Mouse (Mus musculus): ENCODE results near the gene St8sia1.

St8sia1 gene

GRCm38 (mm10) chr6:142814495-142814921 lies 149.7 kb downstream of the St8sia1 start:
- DNase-seq, result peak; percentile 93

DNA sequence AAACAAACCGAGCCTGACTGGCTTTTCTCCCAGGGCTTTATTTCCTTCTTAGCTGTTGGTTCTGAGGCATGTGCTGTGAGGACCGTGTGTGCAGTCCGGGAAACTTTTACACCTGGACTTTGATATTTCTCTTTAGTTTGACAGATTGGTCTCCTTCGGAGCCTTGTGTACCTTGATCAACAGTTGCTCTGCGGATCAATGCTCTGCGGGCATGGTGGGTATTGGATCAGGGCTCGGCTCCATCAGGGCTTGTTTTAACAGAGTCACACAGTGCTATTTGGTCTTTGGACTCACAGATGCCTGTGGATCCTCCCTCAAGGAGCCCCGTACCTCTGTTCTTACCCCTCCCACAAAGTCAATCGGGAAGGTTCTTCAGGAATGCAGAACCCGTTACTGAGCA lies 150.2 kb downstream of the St8sia1 start:
- DNase-seq, result no peak

GRCm38 (mm10) chr6:142812969-142813368 lies 151.3 kb downstream of the St8sia1 start:
- no peak for DNase-seq

DNA sequence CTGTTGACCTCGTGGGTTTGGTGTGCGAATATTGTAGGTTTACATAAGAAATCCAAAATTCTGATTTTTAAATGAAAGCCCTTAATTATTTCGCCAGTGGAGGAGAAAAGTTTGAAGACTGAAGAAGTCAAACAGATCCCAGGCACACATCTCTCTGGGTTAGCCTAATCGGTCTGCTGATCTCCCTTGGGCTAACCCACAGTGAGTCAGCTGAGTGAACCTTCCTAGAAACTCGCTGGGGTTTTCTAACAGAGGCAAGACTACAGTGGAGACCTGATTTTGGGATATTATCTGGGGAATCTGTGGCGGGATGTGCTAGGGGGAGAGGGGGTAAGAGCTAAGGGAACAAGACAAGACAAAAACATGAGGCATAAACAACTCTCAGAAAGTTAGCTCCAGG lies 154.0 kb downstream of the St8sia1 start:
- DNase-seq, result no peak

GRCm38 (mm10) chr6:142809373-142810098 lies 154.7 kb downstream of the St8sia1 start:
- DNase-seq, result no peak

DNA sequence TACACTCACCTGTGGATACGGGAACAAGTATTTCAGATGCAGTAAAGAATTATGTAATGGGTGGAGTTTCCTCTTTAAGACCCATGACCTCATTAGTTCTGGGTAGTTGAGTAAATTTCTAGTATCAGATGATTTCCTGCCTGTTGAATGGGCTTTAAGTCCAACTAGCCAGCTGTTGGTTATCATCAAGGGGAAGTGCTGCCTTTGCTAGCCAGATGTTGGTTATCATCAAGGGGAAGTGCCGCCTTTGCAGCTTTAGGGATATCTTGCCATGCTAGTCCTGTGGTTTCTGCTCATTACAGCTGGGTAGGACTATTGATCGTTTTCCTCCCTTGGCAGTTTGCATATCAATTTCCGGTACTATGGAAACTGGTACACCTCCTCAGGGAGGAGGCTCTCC lies 157.9 kb downstream of the St8sia1 start:
- no peak for DNase-seq

GRCm38 (mm10) chr6:142804402-142804801 lies 159.8 kb downstream of the St8sia1 start, which contains the start of gene Sult6b2:
TSS of gene Sult6b2 (minus strand) at chr6:142804502.
- no peak for DNase-seq

DNA sequence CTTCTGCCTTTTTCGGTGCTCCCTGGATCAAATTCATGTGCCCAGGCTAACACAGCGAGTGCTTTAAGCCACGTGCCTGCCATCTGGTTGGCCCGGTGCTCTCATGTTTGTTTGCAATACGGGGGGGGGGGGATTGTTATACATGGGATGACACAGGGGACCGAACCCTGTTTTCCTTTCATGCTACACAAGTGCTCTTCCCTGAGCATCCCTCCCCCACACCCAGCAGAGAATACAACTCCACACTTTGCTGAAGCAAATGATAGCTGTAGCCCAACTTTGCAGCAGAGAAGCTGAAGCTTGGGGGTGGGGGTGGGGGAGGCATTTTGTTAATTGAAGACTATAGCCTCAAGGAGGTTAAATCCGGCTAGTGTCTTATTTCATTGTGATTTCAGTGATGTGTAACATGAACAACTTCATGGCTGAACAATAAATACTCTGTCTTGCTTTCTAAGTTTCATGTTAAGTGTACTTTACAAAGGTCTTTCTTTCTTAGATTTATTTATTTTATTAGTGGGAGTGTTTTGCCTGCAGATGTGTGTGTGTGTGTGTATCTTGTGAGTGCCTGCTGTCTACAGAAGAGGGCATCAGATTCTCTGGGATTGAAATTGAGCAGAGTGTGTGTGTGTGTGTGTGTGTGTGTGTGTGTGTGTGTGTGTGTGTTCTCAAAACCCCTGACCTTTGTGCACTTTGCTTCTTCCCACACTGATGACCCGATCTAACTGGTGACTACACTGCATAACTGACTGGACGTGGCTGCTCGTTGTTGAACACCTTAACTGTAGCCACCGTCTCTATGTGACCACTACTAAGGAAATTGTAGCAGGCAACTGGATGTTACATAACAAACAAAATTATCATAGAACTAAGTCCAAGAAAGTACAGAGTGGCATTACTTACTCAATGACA lies 161.4 kb downstream of the St8sia1 start:
- no peak for DNase-seq

DNA sequence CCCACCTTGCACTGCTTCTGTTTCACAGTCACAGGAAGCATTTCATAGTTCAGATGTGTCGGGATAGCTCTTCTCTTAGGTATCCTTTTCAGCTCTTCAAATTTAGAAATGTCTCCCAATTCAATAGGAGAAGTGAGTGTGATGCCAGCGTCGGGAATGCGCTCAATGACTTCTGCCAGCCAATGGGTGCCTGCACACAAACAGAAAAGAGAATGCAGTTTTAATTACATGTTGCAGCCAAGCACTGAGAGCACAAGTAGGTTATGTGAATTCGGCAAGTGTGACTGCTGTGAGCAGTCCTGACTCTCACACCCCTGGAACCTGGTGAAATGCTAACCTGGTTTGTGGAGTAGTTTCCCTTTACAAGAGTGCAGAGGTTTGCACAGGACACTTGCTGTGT lies 162.6 kb downstream of the St8sia1 start:
- no peak for DNase-seq

DNA sequence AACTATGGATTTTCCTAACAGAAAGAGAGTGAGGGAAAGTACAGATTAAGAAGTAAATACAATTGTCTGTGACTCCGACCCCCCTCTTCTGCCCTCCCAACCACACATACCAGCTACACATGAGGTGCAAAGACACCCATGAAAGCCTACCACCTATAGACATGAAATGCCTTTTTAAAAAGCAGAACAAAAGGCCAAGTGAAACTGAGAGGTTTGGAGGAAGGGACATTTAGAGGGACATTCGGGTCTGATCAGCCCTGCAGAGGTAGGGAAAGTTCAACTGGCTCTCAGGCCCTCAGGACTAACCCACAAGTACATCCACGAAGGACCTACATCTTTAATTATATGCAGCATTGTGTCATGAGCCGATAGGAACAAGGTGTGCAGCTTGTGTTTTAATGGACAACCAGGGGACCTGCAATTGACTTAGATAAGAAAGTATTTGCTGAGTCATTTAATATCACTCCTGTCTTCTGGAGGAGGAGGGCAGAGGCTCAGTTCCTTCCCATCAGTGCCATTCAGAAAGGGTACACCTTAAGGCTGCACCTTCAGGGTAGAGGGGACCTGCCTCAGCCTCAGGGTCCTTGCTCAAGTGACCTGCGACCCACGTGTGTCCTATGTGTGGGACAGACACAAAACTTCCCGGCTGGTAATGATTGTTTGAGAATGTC lies 164.4 kb downstream of the St8sia1 start:
- no peak for DNase-seq

- DNase-seq, result no peak
Observed at GRCm38 (mm10) chr6:142798837-142799236, 165.4 kb downstream of the St8sia1 start.

DNA sequence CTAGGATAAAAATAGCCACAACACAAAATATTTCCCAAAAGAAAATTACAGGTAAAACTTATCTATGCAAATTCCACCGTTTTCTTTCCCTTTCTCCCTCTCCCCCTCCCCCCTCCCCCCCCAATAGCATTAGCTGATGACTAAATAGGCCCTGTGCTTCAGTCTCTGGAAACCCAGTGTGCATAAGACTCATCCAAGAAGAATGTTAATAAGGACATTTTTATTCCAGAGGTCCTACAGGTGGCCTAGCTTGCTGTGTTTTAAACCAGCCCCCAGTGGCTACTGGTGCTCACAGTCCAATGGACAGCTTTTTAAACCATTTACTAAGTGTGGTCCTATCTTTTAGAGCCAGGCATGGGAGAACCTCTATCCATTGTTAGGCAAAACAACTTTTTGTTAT lies 166.3 kb downstream of the St8sia1 start:
- no peak for DNase-seq

DNA sequence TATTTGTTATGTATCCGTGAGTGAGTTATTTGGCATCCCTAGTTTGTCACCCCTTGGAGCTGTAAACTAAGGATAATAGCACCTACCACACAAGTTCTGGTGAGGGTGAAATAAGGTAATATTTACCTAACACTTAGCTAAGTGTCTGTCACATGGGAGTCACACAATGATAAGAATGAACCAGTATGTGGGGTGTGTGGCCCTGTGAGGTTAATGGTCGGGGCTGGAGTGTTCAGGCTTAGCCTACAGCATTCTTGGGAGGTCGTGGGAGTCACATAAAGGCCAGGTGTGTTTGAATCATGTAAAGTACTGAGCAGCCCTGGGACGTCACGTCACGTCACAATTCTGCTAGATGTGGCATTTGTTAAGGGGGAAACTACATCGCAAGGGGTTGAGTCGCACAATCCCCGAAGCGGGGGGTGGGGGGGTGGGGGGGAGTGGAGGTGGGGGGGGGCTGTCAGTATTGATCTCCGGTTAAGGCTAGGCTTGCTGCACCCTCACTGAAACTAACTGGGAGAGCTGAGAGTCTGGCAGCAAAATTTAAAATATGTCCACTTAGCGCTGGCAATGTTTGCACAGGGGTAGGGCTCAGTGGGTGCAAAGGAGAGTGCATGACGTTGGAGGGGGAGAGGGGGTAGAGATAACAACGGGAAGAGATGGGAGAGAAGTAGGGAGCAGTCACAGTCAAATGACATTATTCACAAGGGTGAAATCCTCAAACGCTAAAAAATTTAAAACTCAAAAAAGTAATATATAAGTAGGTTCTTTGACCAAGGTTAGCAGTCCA lies 168.4 kb downstream of the St8sia1 start:
- no peak for DNase-seq

GRCm38 (mm10) chr6:142795087-142795486 lies 169.2 kb downstream of the St8sia1 start:
- no peak for DNase-seq

DNA sequence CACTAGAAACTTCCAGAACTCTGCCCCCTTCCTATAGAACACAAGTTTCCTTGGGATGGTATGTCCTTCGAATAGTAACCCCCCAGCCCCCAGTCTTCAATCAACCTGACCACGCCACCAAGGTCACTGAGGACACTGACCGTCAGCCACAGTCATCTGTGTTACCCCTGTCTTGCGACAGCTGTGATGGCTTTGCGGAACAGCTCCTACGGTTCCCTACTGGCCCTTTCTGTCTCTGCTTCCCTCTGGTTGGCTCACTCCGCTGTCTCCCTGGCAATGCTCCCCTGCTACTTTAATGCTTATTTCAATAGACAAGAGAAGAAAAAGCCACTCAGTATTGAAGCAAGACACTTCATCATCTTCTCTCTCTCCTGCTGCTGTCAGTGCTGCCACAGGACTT lies 170.8 kb downstream of the St8sia1 start:
- peak; percentile 51 for DNase-seq

- no peak for DNase-seq
Observed at GRCm38 (mm10) chr6:142792241-142792968, 171.8 kb downstream of the St8sia1 start.

DNA sequence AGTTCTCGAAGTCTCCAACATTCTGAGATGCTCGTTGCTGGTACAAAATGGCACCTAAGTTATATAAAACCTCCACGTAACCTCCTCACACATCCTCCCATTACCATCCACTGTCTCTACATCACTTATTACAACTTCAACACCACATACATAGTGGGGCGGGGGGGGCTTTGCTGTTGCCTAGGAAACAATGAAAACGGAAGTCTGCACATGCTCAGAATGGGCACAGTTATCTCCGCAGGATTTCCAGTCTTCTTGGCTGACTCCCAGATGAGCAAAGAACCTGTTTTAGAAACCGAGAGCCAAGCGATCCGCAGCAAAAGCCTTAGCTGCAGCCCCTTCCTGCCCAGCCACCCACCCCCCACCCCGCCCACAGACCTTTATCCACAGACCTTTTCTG lies 174.5 kb downstream of the St8sia1 start:
- no peak for DNase-seq

DNA sequence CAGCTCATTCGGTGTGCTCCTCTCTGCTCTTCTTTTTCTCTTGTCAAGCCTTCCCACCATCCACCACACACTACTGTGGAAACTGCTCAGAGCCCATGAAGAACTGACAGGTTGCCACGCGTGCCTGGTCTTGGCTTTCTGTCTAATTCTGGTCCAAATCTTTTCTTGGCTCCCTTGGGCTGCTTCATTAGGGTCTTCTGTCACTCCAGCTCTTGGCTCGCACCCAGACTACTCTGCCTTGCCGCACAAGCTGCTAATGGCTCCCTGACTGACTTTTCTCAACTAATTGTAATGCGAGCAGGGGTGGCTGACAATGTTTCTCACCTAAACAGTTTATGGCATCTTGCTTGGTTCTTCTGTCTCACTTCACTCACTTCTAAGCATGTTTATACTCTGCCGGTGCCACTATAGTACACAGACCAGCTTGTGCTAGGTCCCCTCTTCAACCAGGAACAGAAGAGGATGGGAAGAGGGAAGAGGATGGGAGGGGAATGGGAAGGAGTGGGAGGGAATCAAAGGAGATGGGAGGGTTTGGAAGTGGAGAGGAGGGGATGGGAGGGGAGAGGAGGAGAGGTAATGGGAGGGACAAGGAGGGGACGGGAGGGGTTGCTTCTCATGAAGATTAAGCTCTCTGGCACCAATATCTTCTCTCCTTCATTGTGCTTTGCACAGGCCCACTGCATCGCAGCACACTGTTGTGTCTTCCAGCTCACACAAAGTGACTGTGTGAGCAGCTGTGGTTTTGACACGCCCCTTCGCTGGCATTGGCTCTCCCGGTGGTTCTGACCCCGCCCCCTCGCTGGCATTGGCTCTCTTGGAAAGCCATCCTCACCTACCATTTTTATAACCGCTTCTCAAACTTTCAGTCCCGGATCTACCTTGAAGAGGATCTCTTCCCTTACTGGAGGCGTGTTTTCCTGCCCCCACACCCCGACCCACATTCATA lies 175.9 kb downstream of the St8sia1 start:
- peak; percentile 28 for DNase-seq

DNA sequence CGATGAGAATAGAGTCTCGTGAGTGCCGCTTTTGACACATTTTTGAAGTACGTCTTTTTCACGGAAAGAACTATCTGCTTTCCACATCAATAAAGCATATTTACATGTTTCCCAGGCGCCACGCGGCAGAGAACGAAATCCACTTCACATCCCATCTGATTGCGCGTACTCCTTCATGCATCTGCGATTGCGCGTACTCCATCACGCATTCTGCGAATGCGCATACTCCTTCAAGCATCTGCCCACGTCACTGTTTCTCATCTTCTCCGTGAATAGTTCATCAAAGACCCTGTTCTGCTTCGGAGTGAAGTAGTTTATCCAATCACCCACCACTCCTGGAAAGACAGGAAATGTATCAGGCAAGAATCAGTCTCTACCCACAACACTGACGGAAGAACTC lies 178.1 kb downstream of the St8sia1 start:
- no peak for DNase-seq

DNA sequence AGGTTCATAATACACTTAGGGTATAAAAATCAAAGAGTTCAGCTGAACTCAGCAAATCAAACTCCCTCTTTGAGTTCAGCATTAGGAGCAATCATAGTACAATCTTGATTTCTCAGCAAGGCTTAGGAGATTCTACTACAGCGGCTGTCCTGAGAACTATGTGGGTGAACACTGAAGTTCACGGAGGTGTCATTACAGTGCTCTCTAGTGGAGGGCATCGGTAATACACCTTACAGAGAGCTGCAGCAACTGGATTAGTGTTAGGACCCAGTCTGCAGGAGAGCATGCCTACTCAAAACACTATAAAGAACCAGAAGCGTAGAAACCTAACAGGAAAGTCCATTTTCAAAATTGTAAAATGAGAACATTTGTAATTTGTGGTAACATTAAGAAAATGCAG lies 178.9 kb downstream of the St8sia1 start:
- DNase-seq, result peak; percentile 73

- DNase-seq, result no peak
Observed at GRCm38 (mm10) chr6:142781286-142781685, 183.0 kb downstream of the St8sia1 start.
